Mouse (Mus musculus) limb, embryonic 15.5 days (tissue): Measurements from ENCODE around the gene Musk. TPM values are rescaled to one million over a fixed set of nuclear protein-coding genes. Genes with fewer than 3 reads are reported as not detected.

Experiments
- ATAC-seq: fragments of 200-750 bp; cut with Nextera tagmentation; 2 replicates; pipeline ENCODE4 v1.8.0; 2017; ENCODE audit warnings: low read depth, moderate TSS enrichment; ENCODE audit not compliant: insufficient number of reproducible peaks, low FRiP score, low TSS enrichment
- H3K27ac ChIP-seq: fragments of 300-500 bp; sonication (generic); 2 replicates; pipeline ENCODE4 v1.5.1; 2015; ENCODE audit warnings: moderate library complexity, mild to moderate bottlenecking, inconsistent platforms
- H3K27me3 ChIP-seq: fragments of 300-500 bp; sonication (generic); 2 replicates; pipeline ENCODE4 v1.6.1; 2015; ENCODE audit warnings: inconsistent platforms
- H3K36me3 ChIP-seq: fragments of 300-500 bp; sonication (generic); 2 replicates; pipeline ENCODE4 v1.6.1; 2015; ENCODE audit warnings: inconsistent platforms
- H3K4me1 ChIP-seq: fragments of 300-500 bp; sonication (generic); 2 replicates; pipeline ENCODE4 v1.6.1; 2015; ENCODE audit warnings: inconsistent platforms
- H3K4me2 ChIP-seq: fragments of 300-500 bp; sonication (generic); 2 replicates; pipeline ENCODE4 v1.6.1; 2015; ENCODE audit warnings: mild to moderate bottlenecking, inconsistent platforms
- H3K4me3 ChIP-seq: fragments of 300-500 bp; sonication (generic); 2 replicates; pipeline ENCODE4 v1.5.1; 2015; ENCODE audit warnings: mild to moderate bottlenecking, inconsistent platforms
- H3K9ac ChIP-seq: fragments of 300-500 bp; sonication (generic); 2 replicates; pipeline ENCODE4 v1.6.1; 2015; ENCODE audit warnings: inconsistent platforms
- H3K9me3 ChIP-seq: fragments of 300-500 bp; sonication (generic); 2 replicates; pipeline ENCODE4 v1.6.1; 2016; ENCODE audit warnings: inconsistent platforms
- WGBS: fragments of 180-500 bp; shearing (Covaris S2); methylation state at CpG from one replicate; pipeline ENCODE4 v1.1.7; 2015; 5-methylcytosine and 5-hydroxymethylcytosine counted together
- polyA plus RNA-seq: library from polyadenylated mRNA; unstranded; fragments of >200 nt; fragmentation: Nextera tagmentation; extraction: Ambion mirVana; gene quantifications from 2 replicates; pipeline ENCODE4 v1.2.1, GENCODE M21; 2015

Musk gene
- polyA plus RNA-seq, 1 experiment from 2014 or later: 5.4 TPM

GRCm38 (mm10) chr4:58320293-58320692 lies 34.5 kb downstream of the Musk start:
- H3K9me3 ChIP-seq: no peaks in the 10 kb centered on the region
- no peak overlapping the region for H3K27ac ChIP-seq
- no peaks in the 10 kb centered on the region for H3K36me3 ChIP-seq
- H3K27me3 ChIP-seq: no peaks in the 10 kb centered on the region
- H3K4me1 ChIP-seq: no peaks in the 10 kb centered on the region
- no peak overlapping the region for H3K4me3 ChIP-seq
- WGBS: 57% methylated on average over 4 of the region's 4 CpGs
- no peak for ATAC-seq
- no peak overlapping the region for H3K4me2 ChIP-seq
- H3K9ac ChIP-seq: no peak overlapping the region

- 47% methylated on average over 3 of the region's 3 CpGs for WGBS
- Histone ChIP-seq H3K4me3 (no peak overlapping the region), H3K36me3 (no peaks in the 10 kb centered on the region), H3K4me1 (no peaks in the 10 kb centered on the region), H3K4me2 (no peak overlapping the region), H3K9ac (no peak overlapping the region), H3K27ac (no peak overlapping the region), H3K27me3 (no peaks in the 10 kb centered on the region), H3K9me3 (no peaks in the 10 kb centered on the region)
- no peak for ATAC-seq
These were observed 41.0 kb downstream of the Musk start for GRCm38 (mm10) chr4:58326746-58327145.

DNA sequence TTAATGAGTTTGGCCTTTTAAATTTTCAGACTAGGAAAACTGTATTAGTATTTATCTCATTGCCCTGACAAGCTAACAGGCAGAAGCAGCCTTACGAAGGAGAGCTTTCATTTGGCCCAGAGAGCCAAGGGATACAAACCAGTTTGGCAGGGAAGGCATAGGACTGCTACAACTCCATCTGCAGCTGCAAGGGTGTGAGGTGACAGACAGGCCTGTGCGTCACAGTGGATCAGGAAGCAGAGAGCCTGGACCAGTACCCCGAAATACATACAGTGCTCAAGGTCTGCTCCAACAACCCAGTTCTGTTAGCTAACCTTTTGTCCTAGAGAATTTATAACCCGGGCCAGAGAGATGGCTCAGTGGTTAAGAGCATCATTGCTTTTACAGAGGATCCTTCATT lies 42.5 kb downstream of the Musk start:
- H3K4me1 ChIP-seq: no peaks in the 10 kb centered on the region
- H3K27ac ChIP-seq: no peak overlapping the region
- no peak overlapping the region for H3K4me2 ChIP-seq
- no peaks in the 10 kb centered on the region for H3K27me3 ChIP-seq
- 74% methylated on average over 4 of the region's 4 CpGs for WGBS
- no peaks in the 10 kb centered on the region for H3K9me3 ChIP-seq
- no peak overlapping the region for H3K4me3 ChIP-seq
- H3K36me3 ChIP-seq: no peaks in the 10 kb centered on the region
- no peak overlapping the region for H3K9ac ChIP-seq
- no peak for ATAC-seq

DNA sequence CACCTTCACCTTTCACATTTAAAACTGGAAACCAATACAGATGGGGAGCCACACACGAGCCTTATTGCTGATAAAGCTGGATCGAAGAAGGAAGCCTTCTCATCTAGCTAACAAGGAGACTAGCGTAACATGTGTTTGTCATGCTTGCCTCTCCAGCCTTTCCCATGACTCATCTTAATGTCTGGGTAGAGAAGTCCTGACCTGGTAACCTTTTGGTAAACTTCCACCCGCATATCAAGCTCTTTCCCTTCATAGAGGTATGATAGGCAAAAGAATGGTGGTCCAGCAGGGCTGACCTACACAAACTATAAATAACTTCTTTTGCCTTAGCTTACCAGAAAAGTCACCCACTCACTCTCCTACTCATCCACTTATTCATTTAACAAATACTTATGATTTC lies 44.3 kb downstream of the Musk start:
- Histone ChIP-seq H3K4me2 (no peak overlapping the region), H3K4me1 (no peaks in the 10 kb centered on the region), H3K4me3 (no peak overlapping the region), H3K9me3 (no peaks in the 10 kb centered on the region), H3K27ac (no peak overlapping the region), H3K36me3 (no peaks in the 10 kb centered on the region), H3K27me3 (no peaks in the 10 kb centered on the region), H3K9ac (no peak overlapping the region)
- ATAC-seq: no peak
- WGBS: 80% methylated on average over 4 of the region's 4 CpGs

DNA sequence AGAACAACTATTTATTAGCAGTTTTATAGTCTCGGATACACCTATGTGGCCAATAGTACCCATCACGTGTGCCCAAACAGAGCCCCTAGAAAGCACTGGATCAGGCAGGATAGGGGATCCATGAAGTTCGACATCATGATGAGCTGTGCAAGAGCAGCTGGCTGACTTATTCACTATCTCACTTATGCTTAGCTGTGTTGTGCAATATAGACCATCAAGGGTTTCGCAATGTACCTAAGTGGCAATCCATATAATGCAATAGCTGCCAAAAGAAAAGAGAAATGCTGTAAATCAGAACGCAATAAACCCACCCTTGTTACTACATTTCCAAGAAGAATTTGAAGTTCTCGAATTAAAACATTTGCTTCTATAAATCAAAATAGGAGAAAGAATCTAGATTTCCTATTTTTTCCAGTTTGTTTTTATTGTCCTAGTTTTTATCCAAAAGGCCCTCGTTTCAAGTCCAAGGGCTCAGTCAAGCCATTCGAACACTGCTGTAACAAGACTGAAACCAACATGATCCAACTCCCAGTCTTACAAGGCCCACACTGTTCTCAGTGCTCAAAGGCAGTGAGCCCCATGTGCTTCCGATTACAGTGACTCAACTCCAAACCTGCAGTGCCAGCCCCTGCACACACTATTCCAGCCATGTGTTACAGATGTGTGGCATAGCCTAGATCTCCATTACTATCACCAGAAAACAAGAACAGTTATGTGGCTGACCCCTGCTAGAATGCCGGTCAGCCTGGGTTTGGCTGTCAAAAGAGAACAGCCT lies 45.3 kb downstream of the Musk start:
- H3K36me3 ChIP-seq: no peaks in the 10 kb centered on the region
- no peaks in the 10 kb centered on the region for H3K9me3 ChIP-seq
- no peak overlapping the region for H3K4me2 ChIP-seq
- 60% methylated on average over 10 of the region's 10 CpGs for WGBS
- no peak for ATAC-seq
- no peak overlapping the region for H3K4me3 ChIP-seq
- no peaks in the 10 kb centered on the region for H3K4me1 ChIP-seq
- H3K9ac ChIP-seq: no peak overlapping the region
- no peaks in the 10 kb centered on the region for H3K27me3 ChIP-seq
- H3K27ac ChIP-seq: no peak overlapping the region

GRCm38 (mm10) chr4:58332394-58332793 lies 46.6 kb downstream of the Musk start:
- no peaks in the 10 kb centered on the region for H3K27me3 ChIP-seq
- H3K27ac ChIP-seq: no peak overlapping the region
- H3K9me3 ChIP-seq: no peaks in the 10 kb centered on the region
- no peak overlapping the region for H3K4me2 ChIP-seq
- no peaks in the 10 kb centered on the region for H3K4me1 ChIP-seq
- WGBS: 65% methylated on average over 3 of the region's 3 CpGs
- no peak for ATAC-seq
- H3K9ac ChIP-seq: no peak overlapping the region
- no peaks in the 10 kb centered on the region for H3K36me3 ChIP-seq
- H3K4me3 ChIP-seq: no peak overlapping the region

DNA sequence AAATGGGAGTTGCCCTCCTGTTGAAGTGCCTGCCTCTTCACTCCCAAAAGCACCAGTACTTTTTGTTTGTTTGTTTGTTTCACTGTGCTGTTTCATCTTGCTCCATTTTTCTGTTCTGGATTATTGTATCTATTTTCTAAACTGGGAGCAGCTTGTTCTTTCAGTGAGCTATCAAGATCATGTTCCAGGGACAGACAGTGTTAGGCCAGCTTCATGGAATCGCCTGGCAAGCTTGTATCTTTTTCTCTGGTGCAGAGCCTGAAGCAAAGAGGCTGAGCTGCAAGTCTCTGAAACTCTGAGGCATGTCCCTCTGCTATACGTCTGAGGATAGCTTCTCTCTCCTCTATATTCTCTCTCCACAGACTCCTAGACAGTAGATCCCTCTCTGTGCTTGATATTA lies 50.5 kb downstream of the Musk start:
- no peaks in the 10 kb centered on the region for H3K36me3 ChIP-seq
- no peak overlapping the region for H3K9ac ChIP-seq
- 81% methylated on average over 2 of the region's 2 CpGs for WGBS
- H3K4me3 ChIP-seq: no peak overlapping the region
- no peak for ATAC-seq
- no peak overlapping the region for H3K27ac ChIP-seq
- H3K27me3 ChIP-seq: no peaks in the 10 kb centered on the region
- no peaks in the 10 kb centered on the region for H3K9me3 ChIP-seq
- H3K4me2 ChIP-seq: no peak overlapping the region
- no peaks in the 10 kb centered on the region for H3K4me1 ChIP-seq

DNA sequence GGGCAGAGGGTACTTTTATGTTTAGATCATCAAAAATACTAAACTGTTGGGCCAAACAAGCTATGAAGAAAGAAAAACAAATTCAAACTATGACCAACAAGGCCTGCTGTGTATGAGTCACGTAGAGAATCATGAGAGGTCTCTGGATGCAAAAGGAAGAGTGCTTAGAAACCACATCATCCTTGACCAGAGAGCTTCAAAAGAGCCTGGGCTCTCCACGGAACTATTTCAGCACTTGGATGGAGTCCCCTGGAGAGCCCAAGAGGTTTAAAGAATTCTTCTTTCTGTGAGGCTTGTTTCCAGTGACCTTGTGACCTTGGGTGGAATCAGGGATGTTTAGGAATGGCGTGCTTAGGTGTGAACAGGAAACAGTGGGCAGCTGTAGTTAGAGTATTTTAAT lies 53.5 kb downstream of the Musk start:
- Histone ChIP-seq H3K36me3 (no peaks in the 10 kb centered on the region), H3K4me3 (no peak overlapping the region), H3K27me3 (no peaks in the 10 kb centered on the region), H3K9ac (no peak overlapping the region), H3K27ac (no peak overlapping the region), H3K9me3 (no peaks in the 10 kb centered on the region), H3K4me2 (no peak overlapping the region), H3K4me1 (no peaks in the 10 kb centered on the region)
- 40% methylated on average over 3 of the region's 3 CpGs for WGBS
- no peak for ATAC-seq

- 0 out of 2 replicates have a peak, but pooled peaks cover 5% of the 10 kb centered on the region for H3K4me1 ChIP-seq
- H3K27ac ChIP-seq: no peak overlapping the region
- no peaks in the 10 kb centered on the region for H3K36me3 ChIP-seq
- WGBS: 69% methylated on average over 7 of the region's 7 CpGs
- no peak overlapping the region for H3K4me3 ChIP-seq
- no peak for ATAC-seq
- no peak overlapping the region for H3K4me2 ChIP-seq
- no peak overlapping the region for H3K9ac ChIP-seq
- no peaks in the 10 kb centered on the region for H3K9me3 ChIP-seq
- H3K27me3 ChIP-seq: no peaks in the 10 kb centered on the region
These were observed 64.4 kb downstream of the Musk start for GRCm38 (mm10) chr4:58350206-58350605.

- Histone ChIP-seq H3K9me3 (no peaks in the 10 kb centered on the region), H3K36me3 (no peaks in the 10 kb centered on the region), H3K4me1 (0 out of 2 replicates have a peak, but pooled peaks cover 5% of the 10 kb centered on the region), H3K27me3 (no peaks in the 10 kb centered on the region), H3K4me2 (no peak overlapping the region), H3K9ac (no peak overlapping the region), H3K4me3 (no peak overlapping the region), H3K27ac (no peak overlapping the region)
- ATAC-seq: no peak
- 50% methylated on average over 10 of the region's 10 CpGs for WGBS
These were observed 65.4 kb downstream of the Musk start for GRCm38 (mm10) chr4:58351165-58351564.

DNA sequence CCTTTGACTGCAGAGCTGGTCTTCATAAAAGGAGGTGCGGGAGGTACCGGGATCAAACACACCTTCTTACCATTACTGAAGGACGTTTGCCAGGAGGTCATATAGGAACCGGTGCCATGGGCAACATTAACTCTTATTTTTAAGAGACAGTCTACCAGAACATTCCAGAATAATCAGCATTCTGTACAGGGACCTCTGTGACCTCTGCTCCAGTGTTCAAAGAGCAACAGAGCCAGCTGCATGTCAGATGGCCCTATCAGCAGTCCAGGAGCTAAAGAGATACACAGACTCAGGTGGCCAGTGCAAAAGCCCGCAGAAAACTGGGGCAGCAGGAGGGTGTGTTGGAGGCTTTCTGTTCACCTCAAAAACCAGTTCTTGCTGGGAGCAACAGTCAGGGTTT lies 65.8 kb downstream of the Musk start:
- ATAC-seq: no peak
- Histone ChIP-seq H3K27ac (no peak overlapping the region), H3K27me3 (no peaks in the 10 kb centered on the region), H3K4me1 (0 out of 2 replicates have a peak, but pooled peaks cover 5% of the 10 kb centered on the region), H3K9me3 (no peaks in the 10 kb centered on the region), H3K4me2 (no peak overlapping the region), H3K9ac (no peak overlapping the region), H3K4me3 (no peak overlapping the region), H3K36me3 (no peaks in the 10 kb centered on the region)
- WGBS: 58% methylated on average over 5 of the region's 5 CpGs

- Histone ChIP-seq H3K4me3 (no peak overlapping the region), H3K9me3 (no peaks in the 10 kb centered on the region)
- no peak for ATAC-seq
These were observed 73.2 kb downstream of the Musk start for GRCm38 (mm10) chr4:58358996-58359395.

DNA sequence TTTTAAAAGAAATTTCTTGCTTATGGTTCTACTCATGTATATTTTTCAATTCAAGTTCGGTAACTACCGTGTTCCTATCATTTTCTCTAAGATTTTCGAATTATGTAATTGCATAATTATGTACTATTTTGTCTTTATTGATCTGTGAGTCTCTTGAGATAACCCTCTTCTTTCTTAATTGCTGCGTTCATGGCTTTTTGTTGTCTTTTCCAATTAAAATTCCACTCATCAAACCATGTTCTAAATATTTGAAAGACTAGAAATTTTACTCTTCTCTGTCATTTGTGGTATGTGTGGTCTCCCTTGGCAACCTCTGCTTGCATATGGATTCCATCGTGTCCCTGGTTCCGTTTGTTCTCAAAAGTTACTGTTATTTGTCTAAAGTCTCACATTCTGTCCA lies 79.6 kb downstream of the Musk start:
- Histone ChIP-seq H3K36me3 (no peaks in the 10 kb centered on the region), H3K9ac (no peak overlapping the region), H3K27ac (no peak overlapping the region), H3K27me3 (no peaks in the 10 kb centered on the region), H3K4me3 (no peak overlapping the region), H3K4me1 (no peaks in the 10 kb centered on the region), H3K4me2 (no peak overlapping the region), H3K9me3 (no peaks in the 10 kb centered on the region)
- ATAC-seq: no peak
- WGBS: 76% methylated on average over 6 of the region's 6 CpGs

More at GRCm38 (mm10) chr4:58358996-58359395, 73.2 kb downstream of the Musk start:
- no peak overlapping the region for H3K9ac ChIP-seq
- H3K4me1 ChIP-seq: no peaks in the 10 kb centered on the region
- no peaks in the 10 kb centered on the region for H3K27me3 ChIP-seq
- no peak overlapping the region for H3K27ac ChIP-seq
- H3K4me2 ChIP-seq: no peak overlapping the region
- H3K36me3 ChIP-seq: no peaks in the 10 kb centered on the region
- WGBS: 86% methylated on average over 4 of the region's 4 CpGs
